Mouse (Mus musculus): ENCODE measurements around the gene Ankrd13d.

DNA sequence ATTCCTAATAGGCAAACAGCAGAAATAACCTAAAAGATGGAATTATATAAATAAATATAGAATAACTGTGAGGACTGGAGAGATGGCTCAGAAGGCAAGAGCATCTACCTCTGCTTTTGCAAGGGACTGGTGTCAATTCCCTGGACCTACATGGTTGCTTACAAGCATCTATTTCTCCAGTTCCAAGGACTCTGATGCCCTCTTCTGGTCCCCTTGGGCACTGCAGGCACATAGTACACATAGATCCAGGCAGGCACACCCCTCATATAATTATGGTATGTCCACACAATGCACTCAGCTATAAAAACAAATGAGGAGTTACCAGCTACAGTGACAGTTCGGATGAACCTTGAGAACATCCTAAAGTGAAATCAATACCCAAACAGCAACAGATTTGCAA lies 3.5 kb downstream of the Ankrd13d start:
- no peak for TF ChIP-seq POLR2A (IDR thresholded peaks at IDR 0.05; ENCODE audit: control insufficient read depth in 1 of 2, insufficient read depth in 1 of 2, low read depth in 1 of 2, low read length in 2 of 2, poor library complexity in 1 of 2)
- TF ChIP-seq GABPA (IDR thresholded peaks at IDR 0.05; ENCODE audit: low read depth, low read length) = no peak
- no peak for TF ChIP-seq ZMIZ1 (IDR thresholded peaks at IDR 0.05; ENCODE audit: low read depth, low read length)
- peak; percentile 47 to 52 (median 51) for TF ChIP-seq CTCF (IDR thresholded peaks at IDR 0.05 in 2 of 3, conservative IDR thresholded peaks at IDR 0.05 in 1 of 3; ENCODE audit: control insufficient read depth in 1 of 3, insufficient read depth in 1 of 3, low read depth in 2 of 3, low read length in 3 of 3, poor library complexity in 1 of 3, severe bottlenecking in 1 of 3)
- TF ChIP-seq CHD2 (IDR thresholded peaks at IDR 0.05; ENCODE audit: low read length) = no peak
